Mouse (Mus musculus): ENCODE measurements around the gene Slc22a12.

DNA sequence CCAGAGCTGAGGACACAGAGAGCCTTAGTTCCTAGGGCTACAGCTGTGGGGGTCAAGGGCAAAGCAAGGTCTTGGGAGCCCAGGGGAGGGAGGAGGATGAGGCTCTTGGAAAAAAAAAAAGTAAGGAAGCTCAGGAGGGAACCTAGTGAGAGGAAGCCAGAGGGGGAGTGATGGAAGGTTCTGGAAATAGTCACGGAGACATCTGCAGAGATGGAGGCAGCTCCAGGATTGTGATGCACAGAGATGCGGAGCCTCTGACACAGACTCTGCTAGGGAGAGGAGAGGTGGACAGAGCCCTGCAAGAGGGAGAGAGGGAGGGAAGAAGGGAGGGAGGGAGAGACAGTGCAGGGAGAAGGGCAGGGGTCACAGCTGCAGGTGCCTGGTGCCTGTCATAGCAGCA is 32.3 kb downstream of the Slc22a12 start:
- TF ChIP-seq POLR2A (IDR thresholded peaks at IDR 0.05; ENCODE audit: insufficient read depth, low read depth, low read length) (no peak), CTCF (IDR thresholded peaks at IDR 0.05; ENCODE audit: insufficient read depth, low read depth, low read length) (no peak)

Data from olfactory bulb, adult 2 months (tissue).